Mouse (Mus musculus): ENCODE data around the gene Eda2r. TPM values are rescaled to one million over a fixed set of nuclear protein-coding genes. Genes with fewer than 3 reads are reported as not detected.

Eda2r gene
- 0.04 TPM in 1 of 2 replicates, not detected in the other for polyA plus RNA-seq (2012; rRNA removed)

DNA sequence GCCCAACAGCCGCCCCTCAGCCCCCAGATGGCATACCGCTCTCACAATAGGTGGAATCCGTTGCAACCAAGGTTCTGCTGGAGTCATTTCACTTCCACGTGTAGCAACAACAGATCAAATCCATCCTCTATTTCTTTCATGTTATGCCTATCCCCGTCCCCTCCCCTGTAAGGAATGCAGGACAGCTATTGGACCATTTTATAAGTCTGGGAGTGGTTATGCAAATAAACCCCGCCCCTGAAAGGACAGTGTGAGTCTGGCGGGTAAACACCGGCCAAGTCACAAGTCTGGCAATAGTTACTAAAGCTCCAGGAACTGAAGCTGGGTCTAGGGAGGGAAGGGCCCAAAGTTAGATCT, at the start of gene Eda2r:
Gene Eda2r (minus strand): TSS at position 152 of the 357 bp plus-strand sequence.

All from stomach, adult 2 months (tissue).